Mouse (Mus musculus) CD8-positive naive resting alpha-beta T cell, adult 2 months (primary cell): ENCODE data around the gene Pnpla5.
"Not testable (repeated sequence)": the region's sequence is repeated elsewhere in the genome, so short reads cannot be mapped to it uniquely, and the experiment has no call there.

ENCODE experiments used
- DNase-seq, 2 experiments: peaks; one replicate each; pipeline ENCODE4 v3.0.0; 2022; ENCODE audit warnings: low read depth in 2 of 2, low spot score in 2 of 2

Pnpla5 gene

GRCm38 (mm10) chr15:84123075-84123474 is at the start of gene Pnpla5:
Gene Pnpla5 (minus strand): TSS chr15:84123175.
- DNase-seq = no peak

- no peak for DNase-seq
Measured at GRCm38 (mm10) chr15:84171166-84171565, 48.2 kb upstream of the Pnpla5 start.

- DNase-seq = no peak
Measured at GRCm38 (mm10) chr15:84169511-84169910, 46.5 kb upstream of the Pnpla5 start.

- DNase-seq = no peak
Measured at GRCm38 (mm10) chr15:84168170-84169161, 45.5 kb upstream of the Pnpla5 start.

GRCm38 (mm10) chr15:84167600-84167999 is 44.6 kb upstream of the Pnpla5 start, which contains the start of gene Pnpla3:
Gene Pnpla3 (plus strand): TSS chr15:84167837.
- peak in 1 of 2 experiments; percentile 7 for DNase-seq

GRCm38 (mm10) chr15:84166818-84167217 is 43.8 kb upstream of the Pnpla5 start:
- no peak for DNase-seq

- DNase-seq = no peak
Measured at GRCm38 (mm10) chr15:84161871-84162270, 38.9 kb upstream of the Pnpla5 start.

- not testable (repeated sequence) for DNase-seq
Measured at GRCm38 (mm10) chr15:84157530-84157929, 34.6 kb upstream of the Pnpla5 start.

GRCm38 (mm10) chr15:84156158-84156557 is 33.2 kb upstream of the Pnpla5 start:
- no peak for DNase-seq

GRCm38 (mm10) chr15:84140929-84141328 is 18.0 kb upstream of the Pnpla5 start:
- no peak for DNase-seq

GRCm38 (mm10) chr15:84140109-84140508 is 17.1 kb upstream of the Pnpla5 start:
- DNase-seq = no peak

GRCm38 (mm10) chr15:84139592-84140005 is 16.6 kb upstream of the Pnpla5 start:
- DNase-seq = no peak

GRCm38 (mm10) chr15:84136473-84137415 is 13.8 kb upstream of the Pnpla5 start:
- no peak for DNase-seq

GRCm38 (mm10) chr15:84135472-84135871 is 12.5 kb upstream of the Pnpla5 start:
- DNase-seq = peak in 1 of 2 experiments; percentile 1

- DNase-seq = no peak
Measured at GRCm38 (mm10) chr15:84133440-84133839, 10.5 kb upstream of the Pnpla5 start.

- no peak for DNase-seq
Measured at GRCm38 (mm10) chr15:84131971-84132370, 9.0 kb upstream of the Pnpla5 start.

GRCm38 (mm10) chr15:84131096-84131786 is 8.3 kb upstream of the Pnpla5 start:
- no peak for DNase-seq

GRCm38 (mm10) chr15:84126871-84127270 is 3.9 kb upstream of the Pnpla5 start:
- DNase-seq = no peak

GRCm38 (mm10) chr15:84126447-84126846 is 3.5 kb upstream of the Pnpla5 start:
- no peak for DNase-seq

- DNase-seq = no peak
Measured at GRCm38 (mm10) chr15:84124086-84124485, 1.1 kb upstream of the Pnpla5 start.

- DNase-seq = no peak
Measured at GRCm38 (mm10) chr15:84121036-84121435, 1.9 kb downstream of the Pnpla5 start.
